Mouse (Mus musculus): Measurements from ENCODE around the gene Slc48a1.

GRCm38 (mm10) chr15:97740283-97740732 lies 38.0 kb upstream of the Slc48a1 start:
- TF ChIP-seq POLR2A (IDR thresholded peaks at IDR 0.05; ENCODE audit: insufficient read length, low read depth) = no peak
- TF ChIP-seq USF1 (IDR thresholded peaks at IDR 0.05; ENCODE audit: low read depth) = no peak
- no peak for TF ChIP-seq MYOD1 (IDR thresholded peaks at IDR 0.05; ENCODE audit: control insufficient read depth in 1 of 3, insufficient read length in 2 of 3, low read depth in 2 of 3)
- no peak for TF ChIP-seq CEBPB (IDR thresholded peaks at IDR 0.05; ENCODE audit: insufficient read depth, poor library complexity, severe bottlenecking)
- no peak for TF ChIP-seq REST (IDR thresholded peaks at IDR 0.05; ENCODE audit: insufficient read depth, insufficient read length)
- TF ChIP-seq MAX (IDR thresholded peaks at IDR 0.05; ENCODE audit: low read depth) = no peak

Measured in myocyte (in vitro differentiated cells).